In the genomic region with DNA sequence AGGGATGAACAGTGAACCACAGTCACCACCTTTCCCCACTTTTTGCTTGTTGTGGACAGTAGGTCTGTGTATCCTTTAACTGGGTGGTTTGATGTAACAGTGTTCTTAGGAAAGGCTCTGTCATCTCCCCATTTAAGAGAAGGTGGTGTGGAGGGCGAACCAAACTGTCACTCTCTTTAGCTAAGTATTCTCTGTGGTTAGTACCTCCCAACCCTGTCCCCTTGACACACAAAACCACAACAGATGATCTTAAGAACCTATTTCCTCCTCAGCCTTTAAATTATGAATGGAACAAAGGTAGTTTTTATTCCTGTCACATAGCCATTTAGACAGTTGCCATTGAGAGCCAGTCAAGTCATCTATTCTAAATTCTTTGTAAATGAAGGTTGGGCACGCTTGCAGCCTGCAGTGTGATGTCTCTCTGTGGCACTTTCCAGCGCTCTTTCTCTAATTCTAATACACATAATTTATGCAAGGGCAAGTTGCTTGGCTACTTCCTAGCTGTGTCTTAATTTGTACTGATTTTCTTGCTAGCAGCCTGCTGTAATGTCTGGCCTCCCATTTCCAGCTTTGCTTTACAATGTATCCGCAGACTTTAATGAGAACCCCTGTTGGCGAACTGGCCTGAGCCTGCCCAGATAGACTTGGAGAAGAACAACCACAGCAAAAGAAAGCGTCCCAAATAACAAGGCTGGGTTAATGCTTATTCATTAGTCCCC, we compare ENCODE assay signal across 11 mouse cellular contexts. TPM values are rescaled to one million over a fixed set of nuclear protein-coding genes. Genes with fewer than 3 reads are reported as not detected.
DNase-seq lines count a peak whose midpoint lies in the region; ATAC-seq lines count a peak whose summit lies in the region.
"Had no signal": no experiment of that assay in that cellular context is flagged by ENCODE, and none has a peak within 500 bp of the region (broad histone marks: within the 10 kb centered on the region; RNA-seq: fewer than 3 reads in every experiment).

No protein-coding gene starts in this region.

- H3K36me3 ChIP-seq in midbrain, embryonic 12.5 days, result no peaks in the 10 kb centered on the region
- H3K36me3 ChIP-seq: heart, embryonic 15.5 days; limb, embryonic 15.5 days had no signal

- no peak overlapping the region for H3K4me2 ChIP-seq in midbrain, embryonic 12.5 days (replicated peaks)
- H3K4me2 ChIP-seq: heart, embryonic 15.5 days; limb, embryonic 15.5 days had no signal

- no peak overlapping the region for H3K27ac ChIP-seq in midbrain, embryonic 12.5 days (replicated peaks)
- H3K27ac ChIP-seq: heart, embryonic 15.5 days; limb, embryonic 15.5 days had no signal

- H3K9me3 ChIP-seq in midbrain, embryonic 12.5 days, result no peaks in the 10 kb centered on the region
- H3K9me3 ChIP-seq: heart, embryonic 15.5 days; limb, embryonic 15.5 days had no signal

- H3K9ac ChIP-seq in midbrain, embryonic 12.5 days (replicated peaks), result no peak overlapping the region
- H3K9ac ChIP-seq: heart, embryonic 15.5 days; limb, embryonic 15.5 days had no signal

- ATAC-seq in frontal cortex, adult (ENCODE audit: low TSS enrichment), result peak; percentile 6; the same call in 1 of the 2 replicates
- ATAC-seq in midbrain, embryonic 12.5 days (ENCODE audit: low FRiP score, low read depth), result 0 out of 2 replicates have a peak, but pooled peaks have one; percentile 54

- H3K27me3 ChIP-seq in midbrain, embryonic 12.5 days, result peaks cover 2% of the 10 kb centered on the region; the same call in 1 of the 2 replicates
- H3K27me3 ChIP-seq: heart, embryonic 15.5 days; limb, embryonic 15.5 days had no signal

- peaks cover 19% of the 10 kb centered on the region for H3K4me1 ChIP-seq in midbrain, embryonic 12.5 days

- no peak for DNase-seq in frontal cortex, postnatal 10 days (ENCODE audit: low spot score in 2 of 2)
- DNase-seq in T-cell, adult 2 months (ENCODE audit: low spot score), result peak; percentile 14
- peak; percentile 26 for DNase-seq in forelimb bud, embryonic 11.5 days (ENCODE audit: low read depth, low spot score)
- no peak for DNase-seq in cerebellum, adult 9-10 months
- no peak for DNase-seq in cerebellum, postnatal 36 days
- DNase-seq in MN1 (ENCODE audit: low spot score), result no peak
- DNase-seq: kidney, adult 8-10 months had no signal

- 58% methylated on average over 6 of the region's 6 CpGs for WGBS in midbrain, embryonic 12.5 days

- H3K4me3 ChIP-seq in midbrain, embryonic 12.5 days, result no peak overlapping the region
- H3K4me3 ChIP-seq: heart, embryonic 15.5 days; limb, embryonic 15.5 days had no signal

RNA-seq across cellular contexts. Expression of a gene that starts 23.8 kb away (rescaled TPM):
- 3.3 and 3.5 TPM in 2 replicates for polyA plus RNA-seq in midbrain, embryonic 12.5 days (2016; fragmentation: Nextera tagmentation; extraction: Ambion mirVana)

RNA-seq across cellular contexts. Expression of a gene that starts 24.0 kb away (rescaled TPM):
- 2.4 and 3.2 TPM in 2 replicates for polyA plus RNA-seq in midbrain, embryonic 12.5 days (2016; fragmentation: Nextera tagmentation; extraction: Ambion mirVana)

Comparison
In these comparisons a context has a peak if more than half of its experiments do, and no peak if none do; other contexts are left out.
1. DNase-seq: peak in T-cell, adult 2 months (single experiment) and forelimb bud, embryonic 11.5 days (single experiment); none in frontal cortex, postnatal 10 days (0 of 2), cerebellum, adult 9-10 months (single experiment), cerebellum, postnatal 36 days (0 of 2) and MN1 (single experiment).